Mouse (Mus musculus) midbrain, embryonic 16.5 days (tissue): ENCODE measurements around the gene Ptprn2. TPM values are rescaled to one million over a fixed set of nuclear protein-coding genes. Genes with fewer than 3 reads are reported as not detected.

Experiments used
- ATAC-seq: fragments of 200-750 bp; cut with Nextera tagmentation; 2 replicates; pipeline ENCODE4 v1.8.0; 2017; ENCODE audit warnings: moderate TSS enrichment
- H3K27ac ChIP-seq: fragments of 300-500 bp; sonication (generic); 2 replicates; pipeline ENCODE4 v1.5.1; 2014; ENCODE audit warnings: mild to moderate bottlenecking, low read length, mixed read lengths
- H3K27me3 ChIP-seq: fragments of 300-500 bp; sonication (generic); 2 replicates; pipeline ENCODE4 v1.6.1; 2014; ENCODE audit warnings: low read depth, low read length, mixed read lengths; ENCODE audit not compliant: control insufficient read depth, insufficient read depth
- H3K36me3 ChIP-seq: fragments of 300-500 bp; sonication (generic); 2 replicates; pipeline ENCODE4 v1.6.1; 2014; ENCODE audit warnings: mild to moderate bottlenecking, low read length, moderate library complexity, mixed read lengths; ENCODE audit not compliant: control insufficient read depth, insufficient read depth
- H3K4me1 ChIP-seq: fragments of 300-500 bp; sonication (generic); 2 replicates; pipeline ENCODE4 v1.6.1; 2014; ENCODE audit warnings: mild to moderate bottlenecking, low read length, mixed read lengths; ENCODE audit not compliant: control insufficient read depth, insufficient read depth
- H3K4me2 ChIP-seq: fragments of 300-500 bp; sonication (generic); 2 replicates; pipeline ENCODE4 v1.6.1; 2014; ENCODE audit warnings: mild to moderate bottlenecking, low read length, mixed read lengths
- H3K4me3 ChIP-seq: fragments of 300-500 bp; sonication (generic); 2 replicates; pipeline ENCODE4 v1.5.1; 2014; ENCODE audit warnings: low read depth, mild to moderate bottlenecking, low read length, moderate library complexity, mixed read lengths
- H3K9ac ChIP-seq: fragments of 300-500 bp; sonication (generic); 2 replicates; pipeline ENCODE4 v1.6.1; 2014; ENCODE audit warnings: low read depth, low read length, mixed read lengths
- H3K9me3 ChIP-seq: fragments of 300-500 bp; sonication (generic); replicated peaks from 2 replicates; pipeline ENCODE4 v1.6.1; 2014; ENCODE audit warnings: mild to moderate bottlenecking, low read length, mixed read lengths; ENCODE audit not compliant: control insufficient read depth, poor library complexity, severe bottlenecking
- WGBS: fragments of 180-500 bp; shearing (Covaris S2); extraction: QIAGEN DNeasy Blood & Tissue Kit; methylation state at CpG from one replicate; pipeline ENCODE4 v1.1.7; 2014; 5-methylcytosine and 5-hydroxymethylcytosine counted together
- polyA plus RNA-seq: library from polyadenylated mRNA; unstranded; fragments of >200 nt; fragmentation: Nextera tagmentation; extraction: Ambion mirVana; gene quantifications from 2 replicates; pipeline ENCODE4 v1.2.1, GENCODE M21; 2015

Ptprn2 gene
- polyA plus RNA-seq, 1 experiment from 2014 or later, result 15.6 TPM

GRCm38 (mm10) chr12:116863291-116863899, 377.9 kb downstream of the Ptprn2 start:
- Histone ChIP-seq H3K4me3 (no peak overlapping the region), H3K27me3 (no peaks in the 10 kb centered on the region), H3K4me2 (no peak overlapping the region), H3K36me3 (no peaks in the 10 kb centered on the region; the same call in 1 of the 2 replicates), H3K9me3 (no peaks in the 10 kb centered on the region), H3K9ac (no peak overlapping the region), H3K27ac (peak overlapping the region; percentile 24), H3K4me1 (no peaks in the 10 kb centered on the region)
- 51% methylated on average over 4 of the region's 4 CpGs for WGBS
- ATAC-seq, result peak; percentile 32; the same call in 1 of the 2 replicates

GRCm38 (mm10) chr12:116873866-116874585, 388.5 kb downstream of the Ptprn2 start:
- 80% methylated on average over 1 of the region's 1 CpGs for WGBS
- no peak for ATAC-seq

DNA sequence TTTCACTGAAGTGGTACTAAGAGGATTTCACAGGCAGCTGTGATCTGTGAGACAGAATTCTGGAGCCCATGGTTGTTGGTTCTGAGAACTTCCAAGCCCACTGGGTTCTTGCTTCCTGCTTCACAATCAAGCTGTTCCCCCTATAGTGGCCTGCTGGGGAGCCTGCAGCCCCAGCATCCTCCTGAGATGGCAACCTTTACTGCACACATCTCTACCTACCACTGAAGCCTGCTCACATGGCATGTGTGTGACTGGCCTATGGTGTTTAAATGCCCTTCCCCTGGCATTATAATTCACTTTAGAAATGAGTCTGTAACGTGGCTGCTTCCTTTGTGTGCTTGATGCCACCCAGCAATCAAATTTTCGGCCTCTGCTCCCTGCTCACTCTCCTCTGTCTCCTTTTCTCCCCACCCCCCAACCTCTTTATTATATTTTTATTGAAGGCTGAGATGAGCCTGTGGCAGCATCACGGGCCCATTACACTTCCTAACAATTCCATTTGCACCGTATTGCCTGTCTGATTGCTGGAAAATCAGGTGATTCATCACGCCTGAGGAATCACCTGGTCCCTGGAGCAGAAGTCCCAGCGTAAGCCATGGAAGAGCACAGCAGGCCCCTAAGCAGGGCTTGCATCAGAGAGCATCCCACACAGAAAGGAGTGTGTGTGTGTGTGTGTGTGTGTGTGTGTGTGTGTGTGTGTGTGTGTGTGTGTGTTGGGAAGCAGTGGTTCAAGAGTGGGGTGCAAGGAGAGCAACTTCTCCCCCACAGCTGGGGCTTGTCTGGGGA, 402.2 kb downstream of the Ptprn2 start:
- 40% methylated on average over 6 of the region's 6 CpGs for WGBS
- ATAC-seq, result peak; percentile 74
- H3K27ac ChIP-seq, result peak overlapping the region; percentile 72
- H3K4me1 ChIP-seq, result peaks cover 20% of the 10 kb centered on the region
- no peak overlapping the region for H3K4me3 ChIP-seq
- no peaks in the 10 kb centered on the region for H3K9me3 ChIP-seq
- H3K9ac ChIP-seq, result 0 out of 2 replicates have a peak overlapping the region, but pooled peaks have one; percentile 35
- no peaks in the 10 kb centered on the region for H3K36me3 ChIP-seq
- H3K4me2 ChIP-seq, result no peak overlapping the region
- no peaks in the 10 kb centered on the region for H3K27me3 ChIP-seq

More at GRCm38 (mm10) chr12:116873866-116874585, 388.5 kb downstream of the Ptprn2 start:
- Histone ChIP-seq H3K27me3 (no peaks in the 10 kb centered on the region), H3K27ac (no peak overlapping the region), H3K4me3 (no peak overlapping the region), H3K9ac (no peak overlapping the region), H3K9me3 (no peaks in the 10 kb centered on the region), H3K4me2 (no peak overlapping the region), H3K36me3 (peaks cover 3% of the 10 kb centered on the region; the same call in 1 of the 2 replicates), H3K4me1 (no peaks in the 10 kb centered on the region)

- WGBS, result 65% methylated on average over 2 of the region's 2 CpGs
- no peak overlapping the region for H3K4me3 ChIP-seq
- H3K4me1 ChIP-seq, result peaks cover 20% of the 10 kb centered on the region
- peak overlapping the region; percentile 67 for H3K27ac ChIP-seq
- 0 out of 2 replicates have a peak, but pooled peaks have one; percentile 5 for ATAC-seq
- H3K27me3 ChIP-seq, result no peaks in the 10 kb centered on the region
- H3K36me3 ChIP-seq, result no peaks in the 10 kb centered on the region
- H3K9me3 ChIP-seq, result no peaks in the 10 kb centered on the region
- no peak overlapping the region for H3K4me2 ChIP-seq
- no peak overlapping the region for H3K9ac ChIP-seq
Measured at GRCm38 (mm10) chr12:116888856-116889255, 403.3 kb downstream of the Ptprn2 start.

- 84% methylated on average over 8 of the region's 8 CpGs for WGBS
- Histone ChIP-seq H3K4me3 (no peak overlapping the region), H3K27ac (no peak overlapping the region), H3K27me3 (no peaks in the 10 kb centered on the region), H3K4me2 (no peak overlapping the region), H3K9ac (no peak overlapping the region), H3K36me3 (no peaks in the 10 kb centered on the region), H3K9me3 (no peaks in the 10 kb centered on the region), H3K4me1 (peaks cover 11% of the 10 kb centered on the region)
- no peak for ATAC-seq
Measured at GRCm38 (mm10) chr12:116892584-116892983, 407.1 kb downstream of the Ptprn2 start.

GRCm38 (mm10) chr12:116896651-116897050, 411.1 kb downstream of the Ptprn2 start:
- H3K4me3 ChIP-seq, result no peak overlapping the region
- 49% methylated on average over 2 of the region's 2 CpGs for WGBS

GRCm38 (mm10) chr12:116901773-116902172, 416.3 kb downstream of the Ptprn2 start:
- no peaks in the 10 kb centered on the region for H3K36me3 ChIP-seq
- no peak overlapping the region for H3K27ac ChIP-seq
- H3K27me3 ChIP-seq, result no peaks in the 10 kb centered on the region
- no peak overlapping the region for H3K4me3 ChIP-seq
- no peak overlapping the region for H3K4me2 ChIP-seq
- 40% methylated on average over 3 of the region's 3 CpGs for WGBS
- ATAC-seq, result no peak
- no peak overlapping the region for H3K9ac ChIP-seq
- H3K4me1 ChIP-seq, result no peaks in the 10 kb centered on the region
- no peaks in the 10 kb centered on the region for H3K9me3 ChIP-seq

More at GRCm38 (mm10) chr12:116896651-116897050, 411.1 kb downstream of the Ptprn2 start:
- Histone ChIP-seq H3K9me3 (no peaks in the 10 kb centered on the region), H3K27me3 (no peaks in the 10 kb centered on the region), H3K36me3 (no peaks in the 10 kb centered on the region), H3K4me1 (no peaks in the 10 kb centered on the region), H3K27ac (no peak overlapping the region), H3K4me2 (no peak overlapping the region), H3K9ac (no peak overlapping the region)
- ATAC-seq, result no peak

DNA sequence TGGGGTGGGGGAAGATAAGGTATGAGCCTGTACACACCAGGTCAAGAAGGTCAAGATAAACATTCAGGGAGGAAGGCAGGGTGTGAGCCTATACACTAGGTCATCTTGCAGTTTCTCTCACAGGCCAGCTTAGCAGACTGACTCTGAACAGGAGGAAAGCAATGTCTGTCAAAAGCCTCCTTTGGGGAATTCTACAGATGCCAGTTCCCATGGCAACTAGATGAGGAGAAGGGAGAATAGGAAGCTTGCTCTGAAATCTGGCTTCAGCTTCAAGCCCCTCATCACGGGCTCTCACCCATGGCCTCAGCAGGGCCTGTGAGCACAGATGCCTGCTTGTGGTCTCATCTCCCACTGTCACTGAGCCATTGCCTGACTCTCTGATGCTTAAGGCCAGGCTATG, 421.9 kb downstream of the Ptprn2 start:
- ATAC-seq, result peak; percentile 61
- no peaks in the 10 kb centered on the region for H3K36me3 ChIP-seq
- H3K9me3 ChIP-seq, result no peaks in the 10 kb centered on the region
- 0 out of 2 replicates have a peak overlapping the region, but pooled peaks have one; percentile 10 for H3K9ac ChIP-seq
- no peak overlapping the region for H3K4me3 ChIP-seq
- 17% methylated on average over 1 of the region's 1 CpGs for WGBS
- no peak overlapping the region for H3K4me2 ChIP-seq
- no peaks in the 10 kb centered on the region for H3K27me3 ChIP-seq
- peaks cover 27% of the 10 kb centered on the region for H3K4me1 ChIP-seq
- H3K27ac ChIP-seq, result peak overlapping the region; percentile 88
